Mouse (Mus musculus): Measurements from ENCODE around the gene Bcap29. TPM values are rescaled to one million over a fixed set of nuclear protein-coding genes. Genes with fewer than 3 reads are reported as not detected.
"Not testable (repeated sequence)": the region's sequence is repeated elsewhere in the genome, so short reads cannot be mapped to it uniquely, and the experiment has no call there.

Bcap29 gene
- polyA plus RNA-seq, 1 experiment = 9.3 TPM

GRCm38 (mm10) chr12:31578691-31579476 is 55.6 kb downstream of the Bcap29 start:
- Histone ChIP-seq H3K36me3 (ENCODE audit: control insufficient read depth, insufficient read depth) (no peaks in the 10 kb centered on the region), H3ac (ENCODE audit: control insufficient read depth, insufficient read length) (no peak overlapping the region), H3K79me2 (ENCODE audit: control insufficient read depth, insufficient read depth) (no peaks in the 10 kb centered on the region), H3K27me3 (ENCODE audit: control insufficient read depth, insufficient read depth, insufficient read length) (no peaks in the 10 kb centered on the region), H3K4me2 (ENCODE audit: low read depth) (no peak overlapping the region), H3K4me3 (no peak overlapping the region)
- TF ChIP-seq TCF12 (IDR thresholded peaks at IDR 0.05; ENCODE audit: insufficient read depth, poor library complexity, severe bottlenecking) (no peak), USF1 (IDR thresholded peaks at IDR 0.05; ENCODE audit: low read depth) (no peak), SRF (IDR thresholded peaks at IDR 0.05; ENCODE audit: control insufficient read depth, insufficient read length, low read depth) (no peak), POLR2AphosphoS2 (IDR thresholded peaks at IDR 0.05; ENCODE audit: insufficient read length, low read depth) (no peak), MYOD1 (IDR thresholded peaks at IDR 0.05; ENCODE audit: control insufficient read depth in 1 of 3, insufficient read length in 2 of 3, low read depth in 2 of 3) (no peak), TCF3 (IDR thresholded peaks at IDR 0.05; ENCODE audit: insufficient read length, low read depth) (no peak), MYOG (IDR thresholded peaks at IDR 0.05; ENCODE audit: control insufficient read depth in 1 of 3, insufficient read depth in 1 of 3, insufficient read length in 2 of 3, low read depth in 2 of 3) (no peak), REST (IDR thresholded peaks at IDR 0.05; ENCODE audit: insufficient read depth, insufficient read length) (no peak), POLR2A (IDR thresholded peaks at IDR 0.05; ENCODE audit: insufficient read length, low read depth) (no peak), CEBPB (IDR thresholded peaks at IDR 0.05; ENCODE audit: insufficient read depth, poor library complexity, severe bottlenecking) (no peak), E2F4 (IDR thresholded peaks at IDR 0.05; ENCODE audit: insufficient read depth) (no peak)

DNA sequence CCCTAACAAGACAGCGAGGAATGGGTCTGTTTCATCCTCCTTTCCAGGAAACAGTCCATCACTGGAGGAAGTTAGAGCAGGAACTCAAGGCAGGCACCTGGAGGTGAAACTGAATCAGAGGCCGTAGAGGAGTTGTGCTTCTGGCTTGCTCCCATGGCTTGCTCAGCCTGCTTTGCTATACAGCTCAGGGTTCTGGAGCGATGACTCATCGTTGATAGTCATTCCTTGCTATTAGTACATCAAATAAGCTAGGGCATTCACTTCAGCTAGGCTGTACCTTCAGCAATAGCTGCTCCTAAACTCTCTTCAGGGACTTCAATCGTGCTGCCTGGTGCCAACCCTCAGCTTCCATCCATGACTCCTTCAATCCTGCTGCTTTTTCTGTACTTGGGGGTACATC is 60.0 kb downstream of the Bcap29 start:
- H3K36me3 ChIP-seq (ENCODE audit: control insufficient read depth, insufficient read depth) = no peaks in the 10 kb centered on the region

DNA sequence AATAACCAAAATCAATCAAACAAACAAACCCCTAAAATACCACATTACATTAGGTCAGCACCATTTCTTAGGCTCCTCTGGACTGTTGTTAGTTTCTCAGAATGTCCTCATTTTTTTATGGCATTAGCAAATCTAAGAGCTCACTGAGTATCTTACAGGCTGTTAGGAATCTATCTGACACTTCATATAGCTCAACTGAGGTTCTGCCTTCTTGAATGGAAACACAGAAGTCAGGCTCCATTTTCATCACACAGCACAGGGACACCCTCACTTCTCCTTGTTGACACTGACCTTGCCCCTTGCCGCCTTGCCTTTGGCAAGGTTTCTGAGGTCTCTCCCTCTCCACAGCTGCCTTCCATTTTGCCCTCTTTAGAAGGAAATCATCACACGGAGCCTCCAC is 64.7 kb downstream of the Bcap29 start:
- Histone ChIP-seq H3ac (ENCODE audit: control insufficient read depth, insufficient read length) (no peak overlapping the region), H3K4me2 (ENCODE audit: low read depth) (no peak overlapping the region), H3K79me2 (ENCODE audit: control insufficient read depth, insufficient read depth) (no peaks in the 10 kb centered on the region), H3K4me3 (no peak overlapping the region), H3K27me3 (ENCODE audit: control insufficient read depth, insufficient read depth, insufficient read length) (no peaks in the 10 kb centered on the region), H3K36me3 (ENCODE audit: control insufficient read depth, insufficient read depth) (no peaks in the 10 kb centered on the region)
- TF ChIP-seq MAX (IDR thresholded peaks at IDR 0.05; ENCODE audit: low read depth) = no peak
- no peak for TF ChIP-seq SRF (IDR thresholded peaks at IDR 0.05; ENCODE audit: control insufficient read depth, insufficient read length, low read depth)
- no peak for TF ChIP-seq MYOD1 (IDR thresholded peaks at IDR 0.05; ENCODE audit: control insufficient read depth in 1 of 3, insufficient read length in 2 of 3, low read depth in 2 of 3)

More for the DNA sequence above, 60.0 kb downstream of the Bcap29 start:
- Histone ChIP-seq H3K27me3 (ENCODE audit: control insufficient read depth, insufficient read depth, insufficient read length) (no peaks in the 10 kb centered on the region), H3K4me2 (ENCODE audit: low read depth) (peak overlapping the region; percentile 25), H3ac (ENCODE audit: control insufficient read depth, insufficient read length) (no peak overlapping the region), H3K4me3 (no peak overlapping the region), H3K79me2 (ENCODE audit: control insufficient read depth, insufficient read depth) (no peaks in the 10 kb centered on the region)
- no peak for TF ChIP-seq TCF12 (IDR thresholded peaks at IDR 0.05; ENCODE audit: insufficient read depth, poor library complexity, severe bottlenecking)

DNA sequence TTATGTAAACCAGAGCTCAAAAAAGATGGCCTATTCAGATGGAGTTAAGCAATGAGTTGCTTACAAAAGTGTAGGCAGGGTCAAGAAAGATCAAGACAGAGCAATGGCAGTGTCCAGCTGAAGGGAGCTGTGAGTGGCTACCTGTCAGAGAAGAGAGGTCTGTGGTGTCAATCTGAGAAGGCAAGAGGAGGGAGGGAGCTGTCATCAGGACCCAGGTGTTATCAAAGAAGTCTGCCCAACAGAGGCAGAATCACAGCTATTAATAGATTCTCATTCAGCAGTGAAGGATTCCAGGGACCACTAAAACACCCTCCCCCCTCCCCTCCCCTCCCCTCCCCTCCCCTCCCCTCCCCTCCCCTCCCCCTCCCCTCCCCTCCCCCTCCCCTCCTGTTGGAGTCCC is 65.8 kb downstream of the Bcap29 start:
- no peaks in the 10 kb centered on the region for H3K79me2 ChIP-seq (ENCODE audit: control insufficient read depth, insufficient read depth)
- no peaks in the 10 kb centered on the region for H3K27me3 ChIP-seq (ENCODE audit: control insufficient read depth, insufficient read depth, insufficient read length)
- H3K4me2 ChIP-seq (ENCODE audit: low read depth) = no peak overlapping the region
- TF ChIP-seq MYOG (IDR thresholded peaks at IDR 0.05; ENCODE audit: control insufficient read depth in 1 of 3, insufficient read depth in 1 of 3, insufficient read length in 2 of 3, low read depth in 2 of 3) (no peak), CEBPB (IDR thresholded peaks at IDR 0.05; ENCODE audit: insufficient read depth, poor library complexity, severe bottlenecking) (no peak), MAX (IDR thresholded peaks at IDR 0.05; ENCODE audit: low read depth) (no peak), TCF12 (IDR thresholded peaks at IDR 0.05; ENCODE audit: insufficient read depth, poor library complexity, severe bottlenecking) (no peak), USF1 (IDR thresholded peaks at IDR 0.05; ENCODE audit: low read depth) (no peak)
- H3ac ChIP-seq (ENCODE audit: control insufficient read depth, insufficient read length) = no peak overlapping the region
- H3K36me3 ChIP-seq (ENCODE audit: control insufficient read depth, insufficient read depth) = no peaks in the 10 kb centered on the region
- no peak overlapping the region for H3K4me3 ChIP-seq

DNA sequence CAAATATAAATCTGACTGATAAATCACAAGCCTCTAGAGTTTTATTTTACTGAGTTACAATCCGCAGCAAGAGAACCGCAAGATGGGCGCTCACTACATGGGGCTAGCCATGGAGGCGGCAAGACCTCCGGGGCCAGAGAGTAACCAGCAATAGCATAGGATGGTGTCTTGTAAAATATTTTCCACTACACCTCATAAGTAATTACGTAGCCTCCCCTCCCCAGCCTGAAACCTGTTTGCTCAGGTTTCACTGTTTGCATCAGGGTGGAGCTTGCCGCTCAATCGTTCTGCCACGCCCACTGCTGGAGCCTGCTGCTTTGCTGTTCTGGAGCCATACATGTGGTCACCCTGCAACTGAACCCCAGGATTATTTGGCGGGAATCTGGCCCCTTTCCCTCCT is 66.9 kb downstream of the Bcap29 start:
- not testable (repeated sequence) for H3K4me3 ChIP-seq; H3ac ChIP-seq (ENCODE audit: control insufficient read depth, insufficient read length); H3K27me3 ChIP-seq (ENCODE audit: control insufficient read depth, insufficient read depth, insufficient read length); H3K36me3 ChIP-seq (ENCODE audit: control insufficient read depth, insufficient read depth); H3K79me2 ChIP-seq (ENCODE audit: control insufficient read depth, insufficient read depth); H3K4me2 ChIP-seq (ENCODE audit: low read depth)

- peaks cover 21% of the 10 kb centered on the region for H3K27me3 ChIP-seq (ENCODE audit: control insufficient read depth, insufficient read depth, insufficient read length)
- no peaks in the 10 kb centered on the region for H3K79me2 ChIP-seq (ENCODE audit: control insufficient read depth, insufficient read depth)
- no peak overlapping the region for H3K4me2 ChIP-seq (ENCODE audit: low read depth)
- TF ChIP-seq CEBPB (IDR thresholded peaks at IDR 0.05; ENCODE audit: insufficient read depth, poor library complexity, severe bottlenecking) (0 out of 2 replicates have a peak, but pooled peaks have one; percentile 38), POLR2AphosphoS2 (IDR thresholded peaks at IDR 0.05; ENCODE audit: insufficient read length, low read depth) (no peak)
- H3K36me3 ChIP-seq (ENCODE audit: control insufficient read depth, insufficient read depth) = no peaks in the 10 kb centered on the region
- H3K4me3 ChIP-seq = no peak overlapping the region
- H3ac ChIP-seq (ENCODE audit: control insufficient read depth, insufficient read length) = no peak overlapping the region
Measured at GRCm38 (mm10) chr12:31560712-31561111, 73.7 kb downstream of the Bcap29 start.

Measured in myocyte (in vitro differentiated cells).